Mouse (Mus musculus) macrophage (primary cell): Measurements from ENCODE around the gene Mpst. TPM values are rescaled to one million over a fixed set of nuclear protein-coding genes. Genes with fewer than 3 reads are reported as not detected.

Experiments
- H3K27ac ChIP-seq: fragments of 350-480 bp; formaldehyde crosslinking; 2 replicates; pipeline ENCODE4 v1.9.0; 2021
- H3K36me3 ChIP-seq: fragments of 350-480 bp; formaldehyde crosslinking; 2 replicates; pipeline ENCODE4 v1.9.0; 2021; ENCODE audit errors: inconsistent target
- H3K4me3 ChIP-seq: fragments of 350-480 bp; formaldehyde crosslinking; 2 replicates; pipeline ENCODE4 v1.9.0; 2021; ENCODE audit errors: inconsistent target
- H3K79me2 ChIP-seq: fragments of 350-480 bp; formaldehyde crosslinking; 2 replicates; pipeline ENCODE4 v1.9.0; 2021; ENCODE audit errors: inconsistent target
- WGBS: methylation state at CpG from one replicate; pipeline ENCODE4 v1.1.7; 2026; ENCODE audit warnings: inconsistent platforms; ENCODE audit not compliant: missing documents; 5-methylcytosine and 5-hydroxymethylcytosine counted together
- polyA plus RNA-seq: library from polyadenylated mRNA; stranded (reverse); fragments of 250-400 nt; gene quantifications from 3 replicates; pipeline ENCODE4 v1.2.4, GENCODE M21; 2018; ENCODE audit warnings: inconsistent platforms
- total RNA-seq, 78 experiments: library from RNA; depleted of rRNA; stranded (reverse); fragments of 250-400 nt; gene quantifications; 1 replicate in 9 of 78; 2 replicates in 24 of 78; 3 replicates in 43 of 78; 4 replicates in 2 of 78; pipeline ENCODE4 v1.2.4; 2018; ENCODE audit warnings: inconsistent platforms in 56 of 78

Mpst gene
- total RNA-seq (2018; cell fraction: chromatin; rRNA removed) = 1 to 10 TPM in 17 of 26 experiments, under 1 TPM in 4, not detected in 5; 0.67 to 4.6 (median 1.5) TPM
- 10 to 100 TPM; 20.0 to 38.3 (median 28.5) TPM for total RNA-seq (2018; cell fraction: cytosol; rRNA removed)
- total RNA-seq (2018; cell fraction: nucleus; rRNA removed) = 1 to 10 TPM; 2.4 to 9.2 (median 6.2) TPM
- 16.6 to 43.2 TPM (median 18.6 TPM) in 3 replicates for polyA plus RNA-seq

DNA sequence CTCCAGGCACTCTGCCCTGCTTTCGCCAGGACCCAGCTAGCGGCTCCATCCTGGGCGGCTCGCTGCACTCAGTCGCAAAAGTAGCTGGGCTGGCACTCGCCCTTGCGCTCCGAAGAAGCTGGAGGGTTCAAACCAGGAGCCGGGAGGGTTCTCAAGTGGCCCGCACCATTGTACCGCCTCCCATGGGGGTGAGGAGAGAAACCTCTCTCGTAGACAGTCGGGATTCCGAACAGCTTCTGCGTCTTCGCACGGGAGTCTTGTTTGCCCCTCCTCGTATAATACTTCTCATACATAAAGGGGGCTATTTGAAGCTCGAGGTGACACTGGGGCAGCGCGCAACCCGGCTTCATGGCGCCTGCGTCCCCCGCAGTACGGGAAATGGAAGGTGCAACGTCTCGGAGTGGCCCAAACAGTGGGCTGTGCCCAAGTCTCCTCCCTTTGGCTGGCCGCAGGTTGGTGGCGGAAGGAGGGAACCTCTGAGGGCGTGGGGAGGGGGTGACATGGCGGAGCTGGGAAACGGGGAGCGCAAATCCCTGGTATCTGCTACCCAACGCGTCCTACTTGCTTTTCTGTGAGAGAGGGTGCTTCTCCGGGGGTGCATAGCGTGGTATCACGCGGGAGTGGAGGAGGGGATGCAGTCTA is at the start of gene Mpst:
Gene Mpst, plus strand, starts transcription at position 124 of the 642 bp plus-strand sequence.
- peak within 1 kb of the TSS; percentile 97 for H3K27ac ChIP-seq
- WGBS = under 1% methylated on average over 40 of the region's 40 CpGs
- peak within 1 kb of the TSS; percentile 84 for H3K4me3 ChIP-seq
- H3K36me3 ChIP-seq = no peaks in the 10 kb centered on the region
- no peaks in the 10 kb centered on the region for H3K79me2 ChIP-seq

DNA sequence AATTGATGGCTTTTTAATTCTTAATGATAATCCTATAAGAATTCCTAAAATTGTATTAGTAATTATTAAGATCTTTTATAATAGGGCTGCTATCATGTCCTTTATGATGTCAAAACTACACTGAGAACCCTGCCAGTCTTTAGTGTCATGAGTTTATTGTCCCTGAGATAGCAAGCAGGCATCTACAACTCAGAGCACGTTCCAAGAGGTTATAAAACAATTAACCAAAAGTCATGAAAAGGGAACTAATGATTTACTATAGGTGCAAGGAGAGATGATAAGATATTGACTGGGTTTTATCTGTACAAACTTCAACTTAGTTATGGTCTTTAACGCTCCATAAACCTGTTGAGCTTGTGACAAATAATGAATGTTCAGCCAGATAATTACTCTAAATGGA is 40.3 kb upstream of the Mpst start:
- Histone ChIP-seq H3K79me2 (no peaks in the 10 kb centered on the region), H3K4me3 (no peak overlapping the region), H3K27ac (no peak overlapping the region), H3K36me3 (no peaks in the 10 kb centered on the region)
- WGBS = 88% methylated on average over 2 of the region's 2 CpGs

DNA sequence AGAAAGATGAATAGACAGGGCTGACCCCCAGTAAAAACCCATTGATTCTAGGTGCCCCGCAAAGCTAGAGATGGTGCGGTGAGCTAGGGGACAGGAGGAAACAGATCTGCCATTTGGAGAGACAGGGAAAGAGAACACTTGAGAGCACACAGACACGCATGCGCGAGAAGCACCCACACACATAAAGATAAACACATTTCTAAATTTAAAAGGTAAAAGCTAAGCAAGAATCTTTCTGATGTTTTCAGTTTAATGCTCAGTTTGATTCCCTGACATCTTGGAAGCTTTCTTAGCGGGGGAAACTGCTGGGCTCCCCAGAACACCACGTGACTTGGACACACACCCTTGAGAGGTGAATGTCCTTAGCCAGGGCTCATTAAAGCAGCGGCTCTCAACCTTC is 39.3 kb upstream of the Mpst start:
- Histone ChIP-seq H3K36me3 (no peaks in the 10 kb centered on the region), H3K27ac (no peak overlapping the region), H3K4me3 (no peak overlapping the region), H3K79me2 (no peaks in the 10 kb centered on the region)
- WGBS = 93% methylated on average over 8 of the region's 8 CpGs

DNA sequence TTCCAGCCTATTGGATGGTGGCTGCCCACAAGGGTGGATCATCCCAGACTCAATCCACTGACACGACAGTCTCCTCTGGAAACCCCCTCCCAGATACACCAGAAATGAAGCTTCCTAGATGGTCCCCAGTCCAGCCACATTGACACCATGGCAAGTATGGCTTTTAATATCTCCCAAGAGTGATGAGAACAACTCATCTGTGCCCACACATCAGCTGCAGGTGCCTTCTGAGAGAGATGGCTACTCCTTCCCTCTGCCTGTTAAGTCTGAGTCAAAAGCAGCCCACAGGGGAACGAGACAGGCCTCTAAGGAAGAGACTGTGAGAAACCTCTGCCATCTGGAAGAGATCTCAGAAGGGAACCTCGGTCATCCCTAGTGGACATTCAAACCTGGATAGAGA is 38.4 kb upstream of the Mpst start:
- H3K27ac ChIP-seq = no peak overlapping the region
- no peaks in the 10 kb centered on the region for H3K36me3 ChIP-seq
- no peaks in the 10 kb centered on the region for H3K79me2 ChIP-seq
- H3K4me3 ChIP-seq = no peak overlapping the region
- 78% methylated on average over 3 of the region's 3 CpGs for WGBS

DNA sequence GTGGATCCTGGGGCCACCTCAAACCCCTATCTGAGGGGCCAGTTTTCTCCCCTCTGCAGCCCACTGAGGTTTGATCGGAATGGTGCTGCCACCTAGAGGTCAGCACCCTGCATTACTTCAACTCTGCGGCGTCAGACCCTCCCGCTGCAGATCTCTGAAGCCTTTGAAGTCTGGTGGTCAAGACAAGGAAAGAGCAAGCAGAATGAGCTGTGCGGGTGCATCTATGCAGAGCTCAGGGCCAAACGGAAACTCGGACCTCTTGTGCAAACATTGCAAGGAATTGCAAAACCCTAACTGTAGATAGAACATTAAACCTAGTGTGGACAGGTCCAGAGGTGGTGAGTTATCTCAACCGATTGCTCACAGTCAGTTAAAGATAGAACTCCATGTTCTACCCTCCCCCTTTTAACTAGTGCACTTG is 37.3 kb upstream of the Mpst start:
- Histone ChIP-seq H3K4me3 (no peak overlapping the region), H3K79me2 (no peaks in the 10 kb centered on the region), H3K36me3 (no peaks in the 10 kb centered on the region), H3K27ac (no peak overlapping the region)
- 2% methylated on average over 8 of the region's 8 CpGs for WGBS

DNA sequence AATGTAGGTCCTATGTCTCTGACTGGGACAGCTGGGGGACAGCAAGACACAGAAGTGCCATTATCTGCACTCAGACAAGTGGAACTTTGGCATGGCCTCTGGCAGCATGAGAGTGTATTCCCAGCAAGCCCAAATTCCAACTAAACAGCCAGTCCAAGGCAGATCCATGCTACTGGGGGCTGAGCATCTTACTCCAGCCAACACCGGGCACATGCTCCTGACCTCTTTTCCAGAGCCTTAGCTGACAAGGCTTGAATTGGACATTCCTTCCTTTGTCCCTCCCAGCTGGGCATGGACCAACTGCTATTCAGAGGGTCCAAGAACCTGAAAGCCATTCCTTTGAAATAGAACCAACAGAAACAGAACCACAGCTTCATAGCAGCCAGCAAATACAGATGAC is 36.6 kb upstream of the Mpst start:
- 100% methylated on average over 1 of the region's 1 CpGs for WGBS
- H3K27ac ChIP-seq = no peak overlapping the region
- H3K36me3 ChIP-seq = no peaks in the 10 kb centered on the region
- H3K79me2 ChIP-seq = no peaks in the 10 kb centered on the region
- no peak overlapping the region for H3K4me3 ChIP-seq

DNA sequence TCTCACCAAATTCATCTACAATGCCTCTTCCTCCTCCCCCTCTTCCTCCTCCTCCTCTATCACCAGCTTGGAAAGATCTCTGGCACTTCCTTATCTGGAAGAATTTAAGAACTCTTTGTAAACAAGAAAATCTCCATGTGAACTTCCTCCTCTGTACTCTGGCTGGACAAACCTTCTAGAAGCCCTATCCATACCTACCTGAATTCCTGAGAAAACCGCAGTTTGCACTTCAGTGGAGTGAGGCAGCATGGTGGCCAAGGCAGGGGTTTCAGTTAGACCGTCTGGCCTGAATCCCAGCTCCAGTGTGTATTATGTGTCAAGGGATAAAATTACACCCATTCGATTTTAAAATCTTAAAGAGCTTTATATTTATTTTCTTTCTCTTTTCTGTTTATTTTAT is 33.4 kb upstream of the Mpst start:
- Histone ChIP-seq H3K4me3 (no peak overlapping the region), H3K79me2 (no peaks in the 10 kb centered on the region), H3K27ac (no peak overlapping the region), H3K36me3 (no peaks in the 10 kb centered on the region)
- WGBS = 80% methylated on average over 3 of the region's 3 CpGs

DNA sequence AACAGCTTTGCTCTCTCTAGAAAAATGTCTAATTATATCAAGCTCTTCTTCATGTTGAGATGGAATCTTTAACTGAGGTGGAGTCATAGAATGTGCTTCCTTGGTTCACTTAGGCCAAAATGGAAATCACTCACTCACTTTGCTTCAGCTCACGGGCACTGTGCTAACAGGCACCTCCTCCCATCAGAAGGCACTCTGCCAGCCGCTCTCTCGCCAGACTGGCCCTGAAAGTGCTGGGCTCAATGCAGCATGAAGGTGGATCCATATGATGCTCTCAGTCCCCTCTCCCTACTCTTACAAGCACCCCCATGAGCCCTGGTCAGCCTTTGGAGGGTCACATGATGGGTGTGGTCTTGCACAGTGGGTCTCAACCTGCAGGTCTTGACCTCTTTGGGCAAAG is 32.0 kb upstream of the Mpst start:
- WGBS = 90% methylated on average over 3 of the region's 3 CpGs
- Histone ChIP-seq H3K79me2 (no peaks in the 10 kb centered on the region), H3K4me3 (no peak overlapping the region), H3K36me3 (no peaks in the 10 kb centered on the region), H3K27ac (no peak overlapping the region)

DNA sequence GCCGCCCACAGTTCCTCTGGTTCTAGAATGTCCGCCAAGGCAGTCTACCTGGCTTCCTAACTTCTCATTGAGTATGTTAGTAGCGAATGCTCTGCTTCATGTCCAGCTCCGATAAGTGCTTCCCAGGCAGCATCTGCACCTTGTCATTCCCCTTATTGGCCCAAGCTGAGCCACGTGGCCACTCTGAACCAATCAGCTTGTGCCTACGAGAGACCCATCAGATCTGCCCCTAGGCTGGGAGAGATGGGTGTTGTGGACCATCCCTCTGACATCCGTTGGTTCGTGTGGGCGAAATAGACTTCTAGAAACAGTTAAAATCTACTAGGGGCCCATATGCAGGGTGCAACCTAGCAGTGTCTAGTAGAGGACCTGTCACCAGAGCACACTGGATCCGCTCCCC is 28.4 kb upstream of the Mpst start:
- no peak overlapping the region for H3K27ac ChIP-seq
- WGBS = 92% methylated on average over 10 of the region's 10 CpGs
- H3K36me3 ChIP-seq = no peaks in the 10 kb centered on the region
- H3K79me2 ChIP-seq = no peaks in the 10 kb centered on the region
- no peak overlapping the region for H3K4me3 ChIP-seq

DNA sequence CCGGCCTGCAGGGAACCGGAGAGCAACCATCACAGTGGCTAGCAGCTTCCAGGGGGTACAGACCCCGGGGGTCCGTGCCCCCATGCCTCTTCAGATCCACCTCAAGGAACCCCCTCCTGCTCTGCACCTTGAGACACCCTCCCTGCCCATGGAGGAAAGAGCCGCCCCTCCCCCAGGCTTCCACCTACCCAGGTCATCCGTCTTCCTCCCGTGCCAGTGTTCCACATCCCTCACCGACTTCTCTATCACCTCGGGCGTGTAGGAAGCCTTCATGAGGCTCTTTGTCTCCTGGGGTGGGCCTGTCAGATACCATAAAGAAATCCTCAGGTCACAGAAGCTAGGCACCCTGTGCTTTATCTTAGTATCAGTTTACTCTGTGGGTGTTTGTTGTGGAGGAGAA is 27.7 kb upstream of the Mpst start:
- no peak overlapping the region for H3K4me3 ChIP-seq
- H3K27ac ChIP-seq = no peak overlapping the region
- WGBS = 92% methylated on average over 10 of the region's 10 CpGs
- no peaks in the 10 kb centered on the region for H3K36me3 ChIP-seq
- no peaks in the 10 kb centered on the region for H3K79me2 ChIP-seq

DNA sequence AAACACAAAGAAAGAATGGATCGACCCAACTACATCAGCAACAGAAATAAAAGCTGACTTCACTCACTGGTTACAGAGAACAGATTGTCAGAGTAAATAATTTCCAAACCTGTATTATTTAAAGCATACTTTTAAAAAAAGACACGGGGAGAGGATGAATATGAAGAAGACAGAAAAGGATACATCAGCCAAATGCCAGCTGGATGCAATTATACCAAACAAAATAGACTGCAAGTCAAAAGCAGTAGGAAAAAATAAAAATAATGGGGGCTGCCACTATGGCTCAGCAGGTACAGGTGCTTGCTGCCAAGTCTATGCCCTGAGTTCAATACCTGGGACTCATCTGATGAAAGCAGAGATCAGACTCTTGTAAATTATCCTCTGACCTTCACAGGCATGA is 26.0 kb upstream of the Mpst start:
- Histone ChIP-seq H3K27ac (no peak overlapping the region), H3K4me3 (no peak overlapping the region), H3K36me3 (no peaks in the 10 kb centered on the region), H3K79me2 (no peaks in the 10 kb centered on the region)
- 83% methylated on average over 2 of the region's 2 CpGs for WGBS

DNA sequence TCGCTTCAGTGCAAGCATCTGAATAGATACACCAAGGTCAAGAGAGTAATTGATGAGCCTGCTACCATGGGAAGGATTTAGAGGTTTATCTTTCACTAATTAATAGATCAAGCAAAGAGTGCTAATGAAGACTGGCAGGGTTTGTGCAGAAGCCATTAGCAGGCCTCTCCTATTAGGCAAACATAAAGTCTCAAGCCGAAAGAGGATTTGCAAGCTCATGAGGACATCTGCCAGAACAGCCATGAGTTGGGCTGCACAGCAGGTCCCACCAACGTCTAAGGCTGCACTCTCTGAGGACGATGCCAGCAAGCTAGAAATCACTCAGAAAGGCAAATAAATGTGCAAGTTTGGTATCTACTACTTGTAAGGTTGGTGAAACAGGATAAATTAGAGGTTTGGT is 25.5 kb upstream of the Mpst start:
- Histone ChIP-seq H3K4me3 (no peak overlapping the region), H3K27ac (no peak overlapping the region), H3K36me3 (no peaks in the 10 kb centered on the region), H3K79me2 (no peaks in the 10 kb centered on the region)
- WGBS = 93% methylated on average over 4 of the region's 4 CpGs

DNA sequence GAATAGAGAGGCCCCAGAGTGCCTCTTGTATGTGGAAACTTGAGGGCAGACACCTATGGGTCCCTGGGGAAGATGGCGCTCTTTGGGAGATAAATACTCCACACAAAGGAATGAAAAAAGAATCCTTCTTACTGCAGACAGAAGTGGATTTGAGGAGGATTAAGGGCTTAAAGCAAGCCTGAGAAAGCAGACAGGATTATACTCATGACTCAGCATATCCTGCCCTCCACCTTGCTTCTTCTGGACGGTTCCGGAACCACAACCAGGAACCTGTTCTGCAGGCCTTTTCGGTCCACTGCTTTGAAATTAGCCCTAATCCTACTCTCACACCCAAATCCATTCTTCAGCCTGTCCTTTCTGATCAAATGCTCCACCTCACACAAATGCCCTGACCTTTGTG is 24.1 kb upstream of the Mpst start:
- Histone ChIP-seq H3K27ac (no peak overlapping the region), H3K36me3 (no peaks in the 10 kb centered on the region), H3K4me3 (no peak overlapping the region), H3K79me2 (no peaks in the 10 kb centered on the region)
- WGBS = 78% methylated on average over 4 of the region's 4 CpGs

DNA sequence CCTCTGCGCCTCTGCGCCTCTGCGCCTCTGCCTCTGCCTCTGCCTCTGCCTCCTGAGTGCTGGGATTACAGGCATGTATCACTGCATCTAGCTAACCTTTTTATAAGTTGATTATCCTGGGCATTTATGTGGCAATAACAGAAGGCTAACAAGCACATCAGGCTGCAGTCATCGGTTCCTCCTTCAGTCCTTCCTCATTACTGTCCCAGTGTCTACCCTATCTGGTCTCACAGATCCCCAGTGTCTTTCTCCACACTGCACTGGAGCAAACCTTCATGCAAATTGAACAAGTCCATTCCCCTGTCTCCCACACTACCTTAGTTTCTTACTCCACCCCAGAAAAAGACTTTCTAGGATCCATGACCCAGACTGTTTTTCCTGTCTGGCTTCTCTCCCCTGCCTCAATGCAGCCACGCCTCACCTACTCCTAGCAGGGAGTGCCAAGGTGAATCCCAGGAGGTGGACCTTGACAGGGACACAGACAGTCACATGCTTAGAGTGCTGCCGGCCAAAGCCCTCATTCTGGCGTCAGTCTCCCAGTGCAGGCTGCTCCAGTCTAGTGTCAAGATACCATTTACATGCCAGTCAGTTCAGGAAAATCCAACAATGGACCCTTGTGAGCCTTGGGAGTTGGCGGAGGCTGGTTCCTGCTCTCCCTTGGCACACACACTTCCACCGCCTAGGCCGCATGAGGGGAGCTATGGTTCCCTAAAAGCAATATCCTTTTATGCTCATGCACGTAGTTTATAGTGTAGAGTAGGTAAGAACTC is 22.6 kb upstream of the Mpst start:
- WGBS = 80% methylated on average over 11 of the region's 11 CpGs
- Histone ChIP-seq H3K4me3 (no peak overlapping the region), H3K36me3 (no peaks in the 10 kb centered on the region), H3K27ac (no peak overlapping the region), H3K79me2 (no peaks in the 10 kb centered on the region)
